Mouse (Mus musculus) adrenal gland, adult (tissue): ENCODE measurements around the gene Slc13a4.
A peak's percentile ranks its signal among the peaks of the same experiment; 100 is the strongest.

Experiments used
- DNase-seq, 2 experiments: peaks; one replicate each; pipeline ENCODE4 v3.0.0; 2022 to 2023; ENCODE audit warnings: low spot score in 1 of 2; ENCODE audit not compliant: inconsistent age in 2 of 2

Slc13a4 gene

DNA sequence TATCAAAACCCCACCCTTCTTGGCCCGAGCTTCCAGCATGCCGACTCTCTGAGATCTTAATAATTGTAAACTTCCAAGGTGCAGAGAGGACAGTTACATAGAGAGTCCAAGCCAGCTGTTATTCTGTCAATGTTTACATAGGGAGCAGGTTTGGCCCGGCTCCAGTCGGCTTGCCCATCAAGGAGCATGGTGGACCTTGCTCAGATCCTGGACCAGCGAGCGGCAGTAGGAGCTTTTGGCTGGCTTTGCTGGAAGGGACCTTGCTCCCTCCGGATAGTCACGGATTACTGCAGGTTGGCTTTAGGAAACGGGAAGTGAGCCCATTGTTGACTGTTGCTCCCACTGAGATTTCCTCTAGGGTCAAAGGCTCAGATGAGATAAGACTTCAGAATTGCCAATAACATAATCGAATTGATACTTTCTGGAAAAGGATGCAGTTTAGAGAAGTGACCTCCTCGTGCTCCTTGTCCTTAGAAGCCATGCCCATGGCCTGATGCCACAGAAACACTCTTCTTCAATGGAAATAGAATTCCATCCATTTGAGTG is 4.5 kb downstream of the Slc13a4 start:
- DNase-seq: no peak

DNA sequence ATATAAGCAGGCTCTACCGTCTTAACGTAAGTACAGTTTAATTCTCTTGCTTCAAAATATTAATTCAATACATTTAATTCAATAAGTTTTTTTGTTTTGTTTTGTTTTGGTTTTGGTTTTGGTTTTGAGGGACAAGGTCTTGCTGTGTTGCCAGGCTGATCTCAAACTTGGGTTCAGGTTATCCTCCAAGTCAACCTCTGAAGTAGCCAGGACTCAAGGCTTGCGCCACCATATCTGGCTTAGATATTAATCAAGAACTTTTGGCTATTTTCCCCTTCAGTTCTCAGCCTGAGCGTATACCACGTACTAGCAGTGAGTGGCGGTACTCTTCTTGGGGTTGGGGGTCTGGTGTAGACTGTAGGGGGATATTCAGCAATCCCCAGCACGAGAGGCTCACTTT is 5.3 kb downstream of the Slc13a4 start:
- no peak for DNase-seq

DNA sequence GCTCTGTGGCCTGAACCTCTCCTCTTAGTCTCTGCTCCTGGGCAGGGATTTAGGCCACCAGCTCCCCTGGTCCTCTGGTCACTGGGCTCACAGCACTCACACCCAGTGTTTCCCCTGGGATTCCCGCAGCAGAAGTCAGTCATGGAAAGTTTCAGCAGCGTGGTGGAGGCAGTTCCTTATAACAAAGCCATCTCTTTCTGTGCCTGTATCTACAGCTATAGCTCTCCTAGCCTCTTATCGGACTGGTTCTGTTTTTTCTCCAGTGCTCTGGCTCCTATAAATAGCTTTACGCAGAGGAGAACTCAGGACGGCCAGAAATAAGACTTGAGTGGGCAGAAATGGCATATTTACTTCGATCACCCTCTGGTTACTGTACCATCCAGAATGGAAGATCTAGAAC is 9.6 kb downstream of the Slc13a4 start:
- no peak for DNase-seq

DNA sequence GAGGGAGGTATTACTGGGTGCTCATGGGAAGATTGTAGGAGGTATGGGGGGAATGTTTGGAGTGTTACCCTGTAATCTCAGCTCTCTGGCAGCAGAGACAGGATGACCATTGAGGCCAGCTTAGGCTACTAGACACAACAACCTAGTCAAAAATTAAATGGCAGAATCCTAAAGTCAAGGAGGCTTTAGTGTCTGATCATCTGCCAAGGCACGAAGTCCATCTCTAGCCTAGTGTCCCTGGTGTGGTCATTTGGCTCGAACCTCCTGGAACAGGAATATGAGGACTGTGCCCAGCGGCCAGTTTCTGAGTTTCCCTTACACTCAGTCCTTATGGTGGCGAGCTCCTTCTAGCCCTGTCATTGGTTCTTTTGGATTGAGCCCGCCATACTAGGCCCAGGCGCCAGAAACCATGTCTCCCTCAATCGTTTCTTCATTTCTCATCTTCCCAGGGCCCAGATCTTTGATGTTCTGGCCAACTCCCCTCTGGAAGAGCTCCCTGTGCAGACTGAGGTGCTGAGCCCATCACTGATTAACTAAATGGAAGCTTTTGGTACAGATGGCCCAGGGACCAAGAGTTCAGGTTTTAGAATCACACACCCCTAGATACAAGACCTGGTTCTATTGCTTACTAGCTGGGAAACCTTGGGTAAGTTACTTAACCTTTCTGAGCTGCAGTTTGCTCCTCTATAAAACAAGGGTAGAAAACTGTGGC is 10.3 kb downstream of the Slc13a4 start:
- no peak for DNase-seq

DNA sequence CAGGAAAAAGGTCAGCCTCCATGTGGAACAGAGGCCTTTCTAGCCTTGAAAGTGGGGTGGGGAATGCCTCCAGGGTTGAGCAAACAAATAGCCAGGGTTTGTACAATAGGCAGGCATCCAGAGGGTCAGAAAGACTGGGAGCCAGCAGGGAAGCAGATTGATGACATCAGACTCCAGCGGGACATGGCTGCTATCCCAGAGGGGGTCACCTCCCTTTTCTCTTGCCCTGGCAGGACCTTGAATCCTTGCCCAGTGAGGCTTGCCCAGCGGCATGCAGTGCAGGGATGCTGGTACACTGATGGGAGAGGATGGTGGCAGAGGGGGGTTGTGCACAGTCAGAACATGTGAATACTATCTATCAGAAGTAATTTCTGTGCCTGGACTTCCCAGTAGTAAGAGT is 10.9 kb downstream of the Slc13a4 start:
- peak; percentile 87 to 90 for DNase-seq

DNA sequence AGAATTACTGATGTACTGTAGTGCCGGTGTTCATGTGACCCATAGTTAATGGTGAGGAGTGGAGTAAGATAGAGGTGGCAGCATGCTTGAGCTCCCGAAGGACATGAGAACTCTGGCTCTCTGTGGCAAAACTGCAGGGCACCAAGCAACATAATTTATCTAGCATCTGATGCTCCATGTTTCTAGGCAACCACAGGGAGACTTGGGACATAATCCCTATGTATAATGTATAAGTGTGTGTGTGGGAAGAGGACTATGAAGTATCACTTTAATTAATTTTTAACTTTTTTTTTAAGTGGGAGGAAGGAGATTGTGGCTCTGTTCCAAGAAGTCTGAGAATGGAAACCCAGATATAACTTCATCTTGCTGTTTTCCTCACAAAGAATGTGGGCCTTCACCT is 13.0 kb downstream of the Slc13a4 start:
- no peak for DNase-seq

DNA sequence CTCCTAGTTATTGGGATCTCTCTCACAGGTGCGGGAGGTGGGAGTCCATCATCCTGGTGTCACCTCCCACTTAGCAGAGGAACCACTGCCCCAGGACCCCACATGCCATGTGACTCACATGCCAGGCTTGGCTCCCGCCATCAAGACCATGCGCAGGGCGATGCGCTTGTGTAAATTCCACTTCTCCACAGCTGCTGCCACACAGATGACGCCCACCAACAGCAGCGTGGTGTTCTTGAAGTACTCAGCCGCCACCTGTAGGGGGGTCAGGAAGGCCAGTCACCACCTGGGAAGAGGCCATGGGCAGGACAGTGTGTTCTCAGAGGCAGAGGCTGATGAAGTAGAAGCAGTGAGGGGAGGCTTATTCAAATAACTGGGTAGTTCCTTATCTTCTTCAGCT is 18.3 kb downstream of the Slc13a4 start:
- DNase-seq: no peak

DNA sequence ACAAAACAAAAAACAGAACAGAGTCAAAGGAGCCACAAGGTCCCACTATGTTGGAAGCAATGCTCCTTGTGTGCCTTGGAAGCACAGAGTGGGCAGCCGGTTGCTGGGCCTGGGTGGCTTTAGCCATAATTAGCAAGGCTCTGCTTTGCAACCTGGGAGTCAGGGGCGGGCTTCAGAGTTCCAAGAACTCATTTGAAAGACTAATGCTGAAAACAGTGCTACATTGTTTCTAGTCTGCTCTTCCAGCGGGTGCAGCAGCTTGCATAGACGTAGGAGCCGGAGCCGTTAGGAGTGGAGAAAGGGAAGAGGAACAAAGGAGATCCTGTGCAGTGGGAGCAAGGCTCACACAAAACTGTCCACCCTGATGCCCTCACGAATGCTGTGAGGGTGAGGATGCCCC is 19.0 kb downstream of the Slc13a4 start:
- no peak for DNase-seq

DNA sequence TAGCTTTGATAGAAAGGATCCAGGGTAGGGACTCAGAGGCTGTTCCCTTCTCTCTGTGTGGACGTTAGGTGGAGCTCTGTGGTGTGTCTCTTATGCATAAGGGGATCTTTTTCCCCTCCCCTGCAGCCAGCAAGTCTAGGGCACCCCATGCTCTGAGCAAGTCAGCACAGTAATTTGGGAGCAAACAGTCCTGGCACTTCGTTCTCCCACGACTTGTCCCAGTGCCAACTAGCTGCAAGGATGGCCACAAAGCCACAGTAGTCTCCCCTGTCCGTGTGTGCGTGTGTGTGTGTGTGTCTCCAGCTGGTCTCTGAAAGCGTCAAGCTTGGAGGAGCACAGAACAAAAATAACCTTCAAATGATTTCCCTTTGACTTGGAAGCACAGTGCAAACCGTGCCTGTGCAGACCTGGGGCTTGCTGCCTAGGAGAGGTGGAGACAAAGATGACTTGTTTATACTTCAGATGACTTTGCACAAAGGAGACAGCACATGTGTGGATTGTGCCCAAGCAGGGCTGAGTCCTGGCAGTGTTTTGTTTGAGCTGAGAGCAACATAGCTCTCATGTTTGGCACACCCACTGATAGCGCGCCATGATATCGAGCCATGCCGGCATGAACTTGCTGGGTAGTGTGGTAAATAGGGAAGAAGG is 19.7 kb downstream of the Slc13a4 start:
- peak; percentile 33 to 46 for DNase-seq

DNA sequence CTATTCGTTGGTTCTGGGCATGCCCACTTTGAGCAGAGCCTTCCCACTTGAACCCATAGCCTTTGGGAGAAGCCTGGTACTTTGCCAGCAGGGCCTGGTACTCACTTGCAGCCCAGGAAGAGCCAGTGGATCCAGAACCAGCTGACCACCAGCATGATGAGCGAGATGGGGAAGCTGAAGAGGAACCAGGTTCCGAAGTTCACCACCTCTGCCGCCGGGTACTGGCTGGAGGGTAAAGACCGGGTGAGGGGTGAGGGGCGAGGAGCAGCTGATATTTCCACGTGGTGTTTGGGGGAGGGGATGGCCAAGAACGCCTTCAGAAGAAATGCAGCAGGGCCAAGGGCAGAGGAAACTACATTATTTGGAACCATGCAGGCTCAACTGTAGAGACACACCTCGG is 28.6 kb downstream of the Slc13a4 start:
- no peak for DNase-seq

DNA sequence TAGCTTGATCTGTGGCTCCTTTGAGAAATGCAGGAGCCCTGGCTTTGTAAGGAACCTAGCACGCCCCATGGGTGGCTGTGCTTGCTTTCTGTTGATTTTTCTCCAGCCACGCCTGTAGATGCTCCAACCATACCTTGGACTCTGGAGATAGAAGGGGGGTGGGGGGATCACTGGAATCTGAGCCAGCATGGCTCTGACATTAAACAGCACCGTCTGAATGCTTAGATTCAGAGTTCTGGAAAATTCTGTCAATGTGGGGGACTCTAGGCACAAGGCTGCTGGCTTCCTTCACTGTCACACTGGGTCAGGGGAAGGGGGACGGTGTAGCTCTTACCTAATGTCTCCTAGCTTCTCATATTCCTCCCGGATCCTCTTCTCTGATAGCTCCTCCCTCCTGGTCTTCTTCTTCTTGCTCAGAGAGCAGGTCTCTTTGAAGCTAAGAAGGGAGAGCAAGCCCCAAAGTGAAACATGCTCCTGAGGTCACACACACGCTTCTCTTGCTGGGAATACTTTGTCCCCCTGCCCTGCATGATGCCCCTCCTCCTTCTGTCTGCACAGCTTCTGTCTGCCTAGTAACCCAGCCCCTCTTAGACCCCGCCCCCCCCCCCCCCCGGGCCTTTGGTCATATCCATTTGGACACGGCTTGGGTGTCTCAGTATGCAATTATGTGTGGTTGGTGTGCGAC is 29.9 kb downstream of the Slc13a4 start:
- DNase-seq: no peak

DNA sequence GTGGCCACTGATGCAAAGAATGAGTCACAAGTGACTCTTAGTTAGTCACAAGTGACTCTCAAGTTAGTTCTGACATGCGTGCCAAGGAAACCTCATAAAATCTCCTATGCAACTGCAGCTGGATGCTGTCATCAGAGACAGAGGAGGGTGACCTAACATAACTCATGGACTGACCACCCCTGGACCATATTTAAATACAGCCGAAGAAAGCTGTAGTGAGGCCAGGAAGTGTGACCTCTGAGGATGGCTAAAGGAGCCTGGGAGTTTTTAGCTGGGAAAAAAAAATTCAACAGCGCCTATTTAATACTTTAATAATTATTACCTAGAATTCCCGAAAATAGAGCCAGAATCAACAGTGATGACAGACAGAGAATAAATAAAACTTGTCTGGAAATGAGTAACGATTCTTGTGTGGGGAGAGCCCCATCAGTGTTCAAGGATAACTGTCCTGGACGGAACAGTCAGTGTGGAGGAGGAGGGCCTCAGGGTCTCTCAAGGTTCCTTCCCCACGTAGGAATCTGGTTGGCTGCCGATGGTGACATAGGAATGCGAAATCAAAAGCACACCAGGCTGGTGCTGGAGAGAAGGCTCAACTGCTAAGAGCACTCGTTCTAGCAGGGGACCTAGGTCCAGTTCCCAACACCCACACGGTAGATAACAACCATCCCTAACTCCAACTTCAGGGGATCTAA is 34.4 kb downstream of the Slc13a4 start:
- peak in 1 of 2 experiments; percentile 56 for DNase-seq

DNA sequence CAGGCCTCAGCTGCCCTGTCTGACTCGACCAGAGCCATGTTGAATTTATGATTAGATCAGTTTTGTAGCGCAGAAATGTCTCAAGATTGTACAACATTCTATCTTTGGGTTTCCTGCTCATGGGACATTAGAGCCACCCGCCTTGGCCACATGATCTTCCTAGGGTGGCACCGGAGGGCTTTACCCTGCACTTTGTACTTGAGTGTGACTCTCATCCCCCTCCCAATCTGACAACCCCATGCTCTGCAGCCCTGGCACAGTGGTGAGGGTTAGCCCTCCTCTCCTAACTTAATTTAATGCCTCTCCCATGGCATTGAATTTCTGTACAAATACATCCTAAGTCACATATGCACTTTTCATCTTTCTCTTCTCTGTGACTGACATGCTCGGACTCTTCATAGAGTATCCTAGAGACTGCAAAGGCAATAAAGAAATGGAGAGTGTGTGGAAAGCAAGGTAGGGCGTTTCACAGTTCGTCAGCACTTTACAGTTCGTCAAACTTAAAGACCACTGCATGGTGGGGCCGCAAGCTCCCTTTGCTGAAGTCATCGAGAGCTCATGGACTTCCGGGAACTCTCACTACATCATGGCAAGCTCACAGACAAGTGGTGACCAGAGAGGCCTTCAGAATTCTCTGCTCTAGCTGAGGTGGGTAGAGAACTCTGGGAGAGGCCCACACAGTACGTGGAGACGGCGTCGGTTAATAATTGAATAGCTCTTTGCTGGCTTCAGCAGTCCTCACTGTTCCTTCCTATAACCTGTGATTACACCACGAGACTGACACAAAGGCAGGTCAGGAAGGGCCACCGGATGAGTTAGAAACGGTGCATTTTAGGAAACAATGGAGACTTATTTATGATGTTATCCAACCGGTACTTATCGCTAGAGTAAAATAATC is 35.8 kb downstream of the Slc13a4 start:
- DNase-seq: no peak

DNA sequence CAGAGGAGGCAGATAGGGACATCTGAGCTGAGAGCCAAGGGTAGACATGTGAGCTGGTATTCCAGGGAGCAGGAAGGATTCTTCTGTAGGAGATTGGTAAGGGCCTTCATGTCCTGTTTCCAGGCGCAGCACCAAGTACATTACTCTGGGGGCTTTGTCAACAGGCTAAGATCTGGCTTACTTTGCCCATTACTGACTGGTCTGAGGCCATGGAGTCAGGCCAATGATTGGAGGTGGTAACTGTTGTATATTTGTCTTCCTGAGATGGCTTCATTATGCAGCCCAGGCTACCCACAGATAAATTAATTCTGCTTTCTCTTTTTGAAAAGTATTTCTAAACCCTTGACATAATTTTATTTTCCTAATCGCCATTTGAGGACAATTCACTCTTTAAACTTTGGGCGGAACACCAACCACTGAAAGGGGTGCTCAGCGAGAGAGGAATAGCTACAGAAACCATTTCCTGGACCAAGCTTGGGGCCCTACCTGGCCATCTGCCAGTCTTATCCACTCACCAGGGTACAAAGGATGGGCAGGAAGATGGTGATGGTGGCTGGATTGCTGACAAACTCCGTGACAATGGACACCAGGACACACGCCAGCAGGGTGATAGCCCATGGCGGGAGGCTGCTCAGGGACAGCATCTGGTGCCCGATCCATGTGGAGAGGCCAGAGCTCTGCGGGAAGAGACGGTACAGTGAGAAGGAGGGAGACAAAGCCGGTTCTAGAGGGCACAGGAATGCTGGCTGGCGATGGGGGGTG is 36.7 kb downstream of the Slc13a4 start:
- DNase-seq: no peak

DNA sequence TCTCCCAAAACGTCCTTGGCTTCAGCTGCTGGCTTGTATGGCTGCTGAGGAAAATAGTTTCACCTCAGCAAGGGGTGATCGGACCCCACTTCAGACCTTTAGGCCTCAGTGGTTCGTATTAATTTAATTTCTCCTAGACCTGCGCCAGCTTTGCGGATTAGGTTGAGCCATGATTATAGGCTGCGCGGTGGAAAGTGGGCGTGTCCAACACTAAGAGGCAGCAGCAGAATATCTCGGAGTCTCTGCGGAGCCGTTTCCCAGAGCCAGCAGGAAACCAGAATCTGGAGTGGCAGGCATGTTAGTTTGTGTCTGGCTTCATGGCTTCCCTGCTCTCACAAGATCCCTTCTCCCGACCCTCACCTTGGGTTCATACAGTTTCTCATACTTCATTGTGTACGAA is 38.3 kb downstream of the Slc13a4 start:
- DNase-seq: no peak

DNA sequence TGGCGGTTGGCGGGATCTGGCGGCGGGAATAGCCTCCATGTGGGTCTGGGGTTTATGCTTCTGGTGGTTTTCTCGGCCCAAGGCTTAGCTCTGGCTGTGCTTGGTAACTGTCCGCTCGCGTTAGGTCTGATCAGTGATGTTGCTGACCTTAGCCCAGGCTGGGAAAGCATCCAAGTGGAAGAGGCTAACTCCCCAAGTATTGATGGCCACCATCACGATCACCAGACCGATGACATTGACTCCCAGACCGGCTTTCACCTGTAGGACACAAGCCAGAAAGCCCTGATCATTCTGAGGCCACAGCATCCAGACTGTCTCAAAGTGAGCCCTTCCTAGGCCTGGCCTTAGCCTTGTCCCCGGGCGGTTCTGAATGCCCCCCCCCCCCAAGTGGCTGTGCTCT is 39.2 kb downstream of the Slc13a4 start:
- DNase-seq: no peak

DNA sequence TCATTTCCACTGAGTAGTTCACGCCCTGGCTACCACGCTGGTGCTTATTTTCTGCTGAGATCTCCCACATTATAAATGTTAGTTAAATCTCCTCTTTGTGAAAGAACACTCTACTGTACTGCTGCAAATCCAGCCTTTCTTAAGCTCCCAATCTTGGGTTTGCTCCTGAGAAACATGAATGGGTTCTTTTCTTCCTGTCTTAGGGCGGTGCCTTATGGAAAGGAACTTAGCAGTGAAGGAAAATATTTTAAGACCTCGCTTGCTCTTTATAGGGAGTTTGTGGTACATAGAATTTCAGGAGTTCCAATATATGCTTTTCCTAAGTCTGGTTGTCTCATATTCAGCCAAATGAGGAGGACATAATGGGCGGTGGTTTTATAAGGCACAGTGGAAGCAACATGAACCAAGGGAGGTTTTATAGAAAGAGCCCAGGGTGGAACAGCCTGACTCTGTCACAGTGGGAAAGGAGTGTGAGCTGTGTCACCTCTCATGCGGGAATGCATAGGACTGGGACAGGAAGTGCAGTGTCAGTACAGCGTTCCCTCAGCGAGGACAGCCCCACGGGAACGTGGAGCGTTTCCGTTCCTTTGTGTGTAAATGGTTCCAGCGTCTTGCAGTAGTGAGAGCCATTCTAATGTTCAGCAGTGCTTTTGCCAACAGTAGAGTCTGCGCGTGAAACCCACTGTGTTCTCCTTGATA is 42.2 kb downstream of the Slc13a4 start:
- no peak for DNase-seq

DNA sequence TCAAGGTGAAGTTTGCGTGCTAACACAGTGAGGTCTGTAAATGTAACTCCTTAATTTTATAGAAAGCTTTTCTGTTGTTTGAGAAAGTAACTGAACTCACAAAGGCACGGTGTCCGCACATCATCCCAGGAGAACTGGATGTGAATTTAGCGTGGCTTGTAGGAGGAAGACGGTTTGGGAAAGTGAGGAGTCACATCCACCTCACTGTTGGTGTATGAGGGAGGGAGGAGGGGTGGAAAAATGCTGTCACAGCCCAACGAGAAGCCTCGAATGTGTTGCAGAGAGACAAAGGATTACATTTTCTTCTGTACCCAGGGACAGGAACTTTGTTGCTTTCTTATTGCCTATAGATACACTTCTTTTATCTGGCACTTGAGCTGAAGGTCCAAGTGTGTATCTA is 47.4 kb downstream of the Slc13a4 start:
- DNase-seq: no peak

DNA sequence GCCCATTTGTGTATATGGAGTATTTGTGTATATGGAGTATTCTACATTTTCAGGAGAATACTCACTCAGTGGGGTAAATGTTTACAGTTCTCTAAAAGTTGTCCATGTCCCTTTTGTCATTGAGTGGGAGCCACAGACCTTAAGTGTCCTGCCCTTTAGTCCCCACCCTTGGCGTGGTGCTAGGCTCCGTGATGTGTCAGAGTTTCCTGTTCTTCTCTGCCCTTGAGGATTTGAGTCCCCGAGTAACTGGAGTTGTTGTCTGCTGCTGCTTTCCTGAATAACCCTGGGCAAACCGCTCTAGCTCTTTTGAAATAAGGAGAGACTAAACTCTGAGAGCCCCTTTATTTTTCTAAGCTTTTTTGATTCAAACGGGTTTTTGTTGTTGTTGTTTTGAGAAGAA is 48.4 kb downstream of the Slc13a4 start:
- DNase-seq: peak; percentile 61 to 84
